Mouse (Mus musculus) liver, postnatal 0 days (tissue): ENCODE measurements around the gene Hpn. TPM values are rescaled to one million over a fixed set of nuclear protein-coding genes. Genes with fewer than 3 reads are reported as not detected.

Source experiments
- ATAC-seq: fragments of 200-750 bp; cut with Nextera tagmentation; 2 replicates; pipeline ENCODE4 v1.8.0; 2017; ENCODE audit warnings: mild to moderate bottlenecking, moderate library complexity
- DNase-seq: peaks from one replicate; pipeline ENCODE4 v3.0.0-alpha.2; 2016
- H3K27ac ChIP-seq: fragments of 300-500 bp; sonication (generic); 2 replicates; pipeline ENCODE4 v1.5.1; 2014; ENCODE audit warnings: antibody characterized with exemption, moderate library complexity, mild to moderate bottlenecking, low read depth
- H3K27me3 ChIP-seq: fragments of 300-500 bp; sonication (generic); 2 replicates; pipeline ENCODE4 v1.6.1; 2014; ENCODE audit warnings: low read length, control low read depth, mixed read lengths; ENCODE audit not compliant: insufficient read depth
- H3K36me3 ChIP-seq: fragments of 300-500 bp; sonication (generic); replicated peaks from 2 replicates; pipeline ENCODE4 v1.6.1; 2014; ENCODE audit warnings: mild to moderate bottlenecking, control low read depth, low read length, moderate library complexity, mixed read lengths; ENCODE audit not compliant: insufficient read depth
- H3K4me1 ChIP-seq: fragments of 300-500 bp; sonication (generic); 2 replicates; pipeline ENCODE4 v1.6.1; 2014; ENCODE audit warnings: antibody characterized with exemption, mild to moderate bottlenecking, control low read depth; ENCODE audit not compliant: insufficient read depth
- H3K4me2 ChIP-seq: fragments of 300-500 bp; sonication (generic); 2 replicates; pipeline ENCODE4 v1.6.1; 2014; ENCODE audit warnings: low read depth, mild to moderate bottlenecking, low read length, moderate library complexity, mixed read lengths
- H3K4me3 ChIP-seq: fragments of 300-500 bp; sonication (generic); 2 replicates; pipeline ENCODE4 v1.5.1; 2014; ENCODE audit warnings: low read depth, low read length
- H3K9ac ChIP-seq: fragments of 300-500 bp; sonication (generic); replicated peaks from 2 replicates; pipeline ENCODE4 v1.6.1; 2014; ENCODE audit warnings: mild to moderate bottlenecking, moderate library complexity
- H3K9me3 ChIP-seq: fragments of 300-500 bp; sonication (generic); 2 replicates; pipeline ENCODE4 v1.6.1; 2016; ENCODE audit warnings: mild to moderate bottlenecking, control low read depth, low read length, mixed read lengths
- CTCF ChIP-seq: sonication (generic); IDR thresholded peaks from 2 replicates; pipeline ENCODE4 v1.5.1; 2016; ENCODE audit warnings: antibody characterized with exemption, low read depth
- EP300 ChIP-seq: IDR thresholded peaks from 2 replicates; pipeline ENCODE4 v1.6.1; 2016; ENCODE audit warnings: antibody characterized with exemption, low read depth, mild to moderate bottlenecking
- WGBS: fragments of 180-500 bp; shearing (Covaris S2); extraction: QIAGEN DNeasy Blood & Tissue Kit; methylation state at CpG from one replicate; pipeline ENCODE4 v1.1.7; 2014; ENCODE audit not compliant: insufficient replicate concordance; 5-methylcytosine and 5-hydroxymethylcytosine counted together
- polyA plus RNA-seq: library from polyadenylated mRNA; unstranded; fragments of >200 nt; fragmentation: Nextera tagmentation; extraction: Ambion mirVana; gene quantifications from 2 replicates; pipeline ENCODE4 v1.2.1, GENCODE M21; 2015

Gene Hpn
- polyA plus RNA-seq, 1 experiment from 2014 or later: 250 TPM

DNA sequence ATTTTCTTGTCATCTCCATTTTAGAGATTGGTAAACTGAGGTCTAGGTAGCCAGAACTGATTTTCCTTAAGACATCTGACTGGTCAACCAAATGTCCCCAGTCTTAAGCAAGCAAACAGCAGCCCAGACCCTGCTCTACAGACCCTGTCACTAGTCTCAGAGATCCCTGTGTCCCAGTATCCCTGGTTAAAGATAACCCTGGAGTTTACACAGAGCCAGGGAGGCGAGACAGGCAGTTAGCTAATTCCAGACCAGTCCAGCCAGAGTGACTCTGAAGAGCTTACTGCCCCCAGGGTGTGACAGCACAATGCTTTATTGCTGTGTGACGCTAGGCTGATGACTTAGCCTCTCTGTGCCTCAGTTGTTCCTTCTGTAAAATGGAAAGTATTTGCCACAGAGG lies 58.0 kb downstream of the Hpn start, which contains the start of gene Fxyd1:
Gene Fxyd1, minus strand, starts transcription at position 129 of the 400 bp plus-strand sequence.
- no peaks in the 10 kb centered on the region for H3K9me3 ChIP-seq
- H3K27ac ChIP-seq: peak within 1 kb of the TSS; percentile 91
- peaks cover 11% of the 10 kb centered on the region for H3K27me3 ChIP-seq
- 38% methylated on average over 2 of the region's 2 CpGs for WGBS
- H3K4me1 ChIP-seq: peaks cover 8% of the 10 kb centered on the region
- ATAC-seq: no peak
- DNase-seq: no peak
- no peak within 1 kb of the TSS for H3K4me2 ChIP-seq
- H3K9ac ChIP-seq: no peak within 1 kb of the TSS
- TF ChIP-seq CTCF: no peak
- no peak for TF ChIP-seq EP300
- H3K36me3 ChIP-seq: no peaks in the 10 kb centered on the region
- no peak within 1 kb of the TSS for H3K4me3 ChIP-seq

DNA sequence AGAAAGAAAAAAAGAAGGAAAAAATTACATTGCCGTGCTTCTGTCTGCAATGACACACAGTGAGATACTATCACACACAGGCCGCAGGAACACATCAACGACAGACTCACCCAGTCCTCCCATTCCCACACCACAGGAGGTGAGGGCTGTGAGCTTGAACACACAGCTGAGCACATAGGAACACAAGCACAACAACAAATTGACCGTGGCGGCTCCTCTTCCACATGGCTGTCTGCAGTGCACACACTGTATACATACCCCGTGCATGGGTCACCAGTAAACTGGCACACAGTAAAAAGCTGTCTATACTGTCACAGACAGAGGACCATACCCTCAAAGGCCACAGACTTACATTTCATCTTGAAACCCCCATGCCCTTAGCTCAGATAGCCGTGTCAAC lies 58.6 kb downstream of the Hpn start:
- ATAC-seq: 0 out of 2 replicates have a peak, but pooled peaks have one; percentile 0
- H3K36me3 ChIP-seq: no peaks in the 10 kb centered on the region
- no peak for DNase-seq
- H3K9me3 ChIP-seq: no peaks in the 10 kb centered on the region
- TF ChIP-seq CTCF (no peak), EP300 (no peak)
- H3K4me1 ChIP-seq: peaks cover 9% of the 10 kb centered on the region
- WGBS: 48% methylated on average over 7 of the region's 7 CpGs
- H3K4me3 ChIP-seq: no peak overlapping the region
- H3K9ac ChIP-seq: no peak overlapping the region
- H3K27ac ChIP-seq: peak overlapping the region; percentile 91
- H3K27me3 ChIP-seq: peaks cover 18% of the 10 kb centered on the region
- no peak overlapping the region for H3K4me2 ChIP-seq

DNA sequence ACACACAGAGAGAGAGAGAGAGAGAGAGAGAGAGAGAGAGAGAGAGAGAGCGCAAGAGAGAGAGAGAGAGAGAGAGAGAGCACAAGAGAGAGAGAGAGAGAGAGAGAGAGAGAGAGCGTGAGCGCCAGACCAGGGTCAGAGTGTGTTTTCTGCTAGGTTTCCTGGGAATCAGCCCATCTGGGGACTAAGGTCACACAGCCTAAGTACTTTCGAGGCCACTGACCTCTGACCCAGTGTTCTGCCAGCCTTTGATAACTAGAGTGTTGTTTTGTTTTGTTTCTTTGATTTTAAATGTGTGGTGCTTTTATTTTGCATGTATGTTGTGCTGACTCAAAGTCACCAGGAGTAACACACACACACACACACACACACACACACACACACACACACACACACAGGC lies 59.2 kb downstream of the Hpn start:
- ATAC-seq: peak; percentile 76
- Histone ChIP-seq H3K4me2 (no peak overlapping the region), H3K27me3 (peaks cover 23% of the 10 kb centered on the region), H3K4me1 (peaks cover 9% of the 10 kb centered on the region), H3K36me3 (no peaks in the 10 kb centered on the region), H3K27ac (peak overlapping the region; percentile 91), H3K4me3 (no peak overlapping the region), H3K9me3 (no peaks in the 10 kb centered on the region), H3K9ac (no peak overlapping the region)
- no peak for TF ChIP-seq CTCF
- no peak; the same call in 1 of the 2 replicates for TF ChIP-seq EP300
- WGBS: 44% methylated on average over 3 of the region's 4 CpGs
- peak; percentile 58 for DNase-seq

- Histone ChIP-seq H3K9ac (peak overlapping the region; percentile 56), H3K27me3 (peaks cover 28% of the 10 kb centered on the region), H3K4me2 (peak overlapping the region; percentile 67), H3K27ac (peak overlapping the region; percentile 91), H3K4me1 (peaks cover 9% of the 10 kb centered on the region), H3K4me3 (peak overlapping the region; percentile 38), H3K36me3 (no peaks in the 10 kb centered on the region), H3K9me3 (no peaks in the 10 kb centered on the region)
- ATAC-seq (peak; percentile 87), DNase-seq (peak; percentile 79)
- 27% methylated on average over 10 of the region's 10 CpGs for WGBS
- TF ChIP-seq EP300: no peak
- no peak for TF ChIP-seq CTCF
Observed at GRCm38 (mm10) chr7:31055354-31055824, 59.7 kb downstream of the Hpn start.

GRCm38 (mm10) chr7:31054661-31055320 lies 60.3 kb downstream of the Hpn start:
- 50% methylated on average over 11 of the region's 11 CpGs for WGBS
- DNase-seq: peak; percentile 32

DNA sequence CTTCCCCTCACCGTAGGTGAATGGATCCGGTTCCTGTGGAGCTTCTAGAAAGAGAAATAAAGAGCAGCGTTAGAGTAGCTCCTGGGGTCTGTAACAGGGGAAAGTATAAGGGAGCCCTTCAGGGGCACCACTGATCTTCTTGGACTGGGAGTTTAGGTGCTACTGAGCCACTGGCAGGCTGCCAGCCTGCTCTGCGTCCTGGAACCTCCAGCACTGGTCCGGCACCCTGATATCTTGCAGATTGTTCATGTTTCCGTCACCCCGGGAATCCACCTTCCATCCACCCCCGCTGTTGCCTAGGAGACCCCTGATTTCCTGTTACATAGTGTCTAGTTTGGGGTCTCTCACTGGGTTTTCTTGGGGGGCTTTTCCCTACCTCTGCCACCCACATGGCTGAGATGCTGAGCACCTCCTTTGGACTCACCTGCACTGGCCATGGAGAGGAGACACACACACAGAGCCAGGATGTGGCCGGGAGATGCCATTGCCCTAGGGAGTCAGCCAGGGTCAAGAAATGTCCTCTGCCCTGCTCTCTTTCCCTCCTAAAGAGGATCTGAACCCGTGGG lies 61.1 kb downstream of the Hpn start:
- 43% methylated on average over 10 of the region's 10 CpGs for WGBS
- peaks cover 9% of the 10 kb centered on the region for H3K4me1 ChIP-seq
- ATAC-seq (no peak), DNase-seq (peak; percentile 30)
- no peaks in the 10 kb centered on the region for H3K9me3 ChIP-seq
- peak overlapping the region; percentile 38 for H3K4me3 ChIP-seq
- peaks cover 42% of the 10 kb centered on the region for H3K27me3 ChIP-seq
- TF ChIP-seq CTCF (no peak), EP300 (no peak)
- peak overlapping the region; percentile 56 for H3K9ac ChIP-seq
- no peaks in the 10 kb centered on the region for H3K36me3 ChIP-seq
- H3K4me2 ChIP-seq: peak overlapping the region; percentile 67
- H3K27ac ChIP-seq: peak overlapping the region; percentile 91

More at GRCm38 (mm10) chr7:31054661-31055320, 60.3 kb downstream of the Hpn start:
- Histone ChIP-seq H3K4me1 (peaks cover 9% of the 10 kb centered on the region), H3K27me3 (peaks cover 34% of the 10 kb centered on the region), H3K9me3 (no peaks in the 10 kb centered on the region), H3K36me3 (no peaks in the 10 kb centered on the region), H3K4me3 (peak overlapping the region; percentile 38), H3K27ac (peak overlapping the region; percentile 91), H3K9ac (peak overlapping the region; percentile 56), H3K4me2 (peak overlapping the region; percentile 67)
- no peak for TF ChIP-seq CTCF
- TF ChIP-seq EP300: no peak
- peak; percentile 46 for ATAC-seq
